In genomic region chr17:3415580-3415979, GRCm38 (mm10) we compare ENCODE assay signal across 8 mouse cellular contexts.
DNase-seq lines count a peak whose midpoint lies in the region; ATAC-seq and TF ChIP-seq lines count a peak whose summit lies in the region.

No protein-coding gene starts in this region.

- H3K4me3 ChIP-seq in hindbrain, postnatal 0 days (ENCODE audit: low read length): no peak overlapping the region
- no peak overlapping the region for H3K4me3 ChIP-seq in hindbrain, embryonic 10.5 days
- no peak overlapping the region for H3K4me3 ChIP-seq in forebrain, embryonic 10.5 days

- H3K36me3 ChIP-seq in hindbrain, postnatal 0 days (ENCODE audit: insufficient read depth, low read length): no peaks in the 10 kb centered on the region
- H3K36me3 ChIP-seq in hindbrain, embryonic 10.5 days: no peaks in the 10 kb centered on the region
- no peaks in the 10 kb centered on the region for H3K36me3 ChIP-seq in forebrain, embryonic 10.5 days (replicated peaks)

- no peak for TF ChIP-seq CTCF in hindbrain, postnatal 0 days (IDR thresholded peaks at IDR 0.05; ENCODE audit: low read depth)

- ATAC-seq in hindbrain, postnatal 0 days: peak; percentile 40; the same call in 1 of the 2 replicates

- no peaks in the 10 kb centered on the region for H3K27me3 ChIP-seq in hindbrain, postnatal 0 days (ENCODE audit: insufficient read depth, low read length)
- peaks cover 47% of the 10 kb centered on the region for H3K27me3 ChIP-seq in hindbrain, embryonic 10.5 days (ENCODE audit: insufficient read depth, poor library complexity, severe bottlenecking)
- peaks cover 90% of the 10 kb centered on the region for H3K27me3 ChIP-seq in forebrain, embryonic 10.5 days (ENCODE audit: poor library complexity, severe bottlenecking)

- H3K27ac ChIP-seq in hindbrain, postnatal 0 days: no peak overlapping the region; the same call in 1 of the 2 replicates
- H3K27ac ChIP-seq in hindbrain, embryonic 10.5 days: no peak overlapping the region
- H3K27ac ChIP-seq in forebrain, embryonic 10.5 days: no peak overlapping the region

- 60% methylated on average over 3 of the region's 3 CpGs for WGBS in hindbrain, postnatal 0 days
- 93% methylated on average over 3 of the region's 3 CpGs for WGBS in hindbrain, embryonic 10.5 days
- 87% methylated on average over 3 of the region's 3 CpGs for WGBS in forebrain, embryonic 10.5 days

- peak; percentile 50 for DNase-seq in hindbrain, postnatal 0 days (ENCODE audit: low spot score)
- DNase-seq in hindbrain, embryonic 10.5 days (ENCODE audit: low spot score): no peak
- DNase-seq in adipocyte (ENCODE audit: low spot score): peak; percentile 95
- DNase-seq in gastrocnemius, adult 18-20 months (ENCODE audit: low spot score): peak; percentile 66
- DNase-seq in layer of hippocampus, adult 9-11 months: peak; percentile 28
- no peak for DNase-seq in embryo, embryonic 10 days (ENCODE audit: low spot score)
- DNase-seq in urinary bladder, postnatal 25 days (ENCODE audit: low spot score): no peak
- no peak for DNase-seq in forebrain, embryonic 10.5 days (ENCODE audit: extremely low spot score, low spot score)

- no peak overlapping the region for H3K4me2 ChIP-seq in hindbrain, postnatal 0 days (ENCODE audit: low read depth, low read length)

- no peak overlapping the region for H3K9ac ChIP-seq in hindbrain, postnatal 0 days (replicated peaks; ENCODE audit: low read length)

- no peaks in the 10 kb centered on the region for H3K9me3 ChIP-seq in hindbrain, postnatal 0 days (ENCODE audit: low read length)
- no peaks in the 10 kb centered on the region for H3K9me3 ChIP-seq in hindbrain, embryonic 10.5 days
- H3K9me3 ChIP-seq in forebrain, embryonic 10.5 days: no peaks in the 10 kb centered on the region

- H3K4me1 ChIP-seq in hindbrain, postnatal 0 days (ENCODE audit: insufficient read depth, low read length): no peaks in the 10 kb centered on the region
- H3K4me1 ChIP-seq in hindbrain, embryonic 10.5 days (replicated peaks): peaks cover 12% of the 10 kb centered on the region
- H3K4me1 ChIP-seq in forebrain, embryonic 10.5 days: peaks cover 6% of the 10 kb centered on the region

Comparison
In these comparisons a context has a peak if more than half of its experiments do, and no peak if none do; other contexts are left out.
1. DNase-seq: peak in hindbrain, postnatal 0 days (single experiment), adipocyte (single experiment), gastrocnemius, adult 18-20 months (single experiment) and layer of hippocampus, adult 9-11 months (single experiment); none in hindbrain, embryonic 10.5 days (single experiment), embryo, embryonic 10 days (single experiment), urinary bladder, postnatal 25 days (single experiment) and forebrain, embryonic 10.5 days (single experiment).